Mouse (Mus musculus): ENCODE measurements around the gene Mief1. TPM values are rescaled to one million over a fixed set of nuclear protein-coding genes. Genes with fewer than 3 reads are reported as not detected.

Mief1 gene
- total RNA-seq (2012; rRNA removed) (34.4 and 35.4 TPM in 2 replicates), total RNA-seq (2014; rRNA removed) (18.8 and 20.7 TPM in 2 replicates), polyA plus RNA-seq (2012; ENCODE audit: insufficient read length, low read depth) (19.2 and 23.3 TPM in 2 replicates)

DNA sequence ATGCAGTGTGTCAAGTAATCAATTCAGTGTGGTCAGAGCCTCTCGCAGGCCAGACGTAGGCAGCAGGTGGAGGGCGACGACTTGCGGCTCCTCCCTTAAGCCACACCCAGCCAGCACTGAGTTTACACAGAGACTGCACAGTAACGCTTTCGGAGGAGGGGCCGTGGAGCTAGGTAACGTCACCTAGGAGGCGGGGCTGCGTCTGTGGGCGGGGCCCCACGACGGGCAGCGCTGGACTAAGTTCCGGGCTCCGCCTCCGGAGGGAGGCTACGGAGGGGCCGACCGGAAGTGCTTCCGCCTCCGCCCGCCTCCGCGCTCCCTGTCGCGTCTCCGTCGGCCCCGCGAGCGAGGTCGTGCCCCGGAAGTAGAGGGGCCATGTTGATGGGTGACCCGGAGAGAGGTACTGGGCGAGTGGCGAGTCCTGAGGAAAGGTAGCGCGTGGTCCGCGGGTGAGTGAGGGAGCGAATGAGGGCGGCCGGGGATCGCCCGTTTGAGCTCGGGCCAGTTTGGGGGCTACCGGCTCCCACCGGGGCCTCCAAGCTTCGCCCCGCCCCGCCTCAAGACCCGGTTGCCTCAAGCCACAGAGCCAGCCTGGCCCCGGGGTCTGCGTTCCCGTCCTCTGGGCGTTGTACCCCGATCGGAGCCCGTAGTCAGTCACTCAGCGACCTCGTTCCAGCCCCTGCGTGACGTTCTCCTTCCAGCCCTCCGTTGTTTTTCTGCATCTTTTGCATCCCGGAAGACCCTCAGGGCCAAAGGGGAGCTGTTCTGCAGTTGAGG is at the start of gene Mief1:
TSS of gene Mief1 (plus strand) at position 286 of the 777 bp plus-strand sequence.
- TF ChIP-seq ZKSCAN1 (IDR thresholded peaks at IDR 0.05; ENCODE audit: borderline replicate concordance, low read depth, low read length) (no peak), JUND (conservative IDR thresholded peaks at IDR 0.05; ENCODE audit: low read depth, low read length) (no peak), EP300 (IDR thresholded peaks at IDR 0.05; ENCODE audit: low read length) (no peak), MAX (IDR thresholded peaks at IDR 0.05; ENCODE audit: low read length) (peak; percentile 79; the same call in 1 of the 2 replicates), USF2 (conservative IDR thresholded peaks at IDR 0.05; ENCODE audit: low read depth, low read length) (no peak), MYC (IDR thresholded peaks at IDR 0.05; ENCODE audit: low read depth, low read length) (peak; percentile 64; the same call in 1 of the 2 replicates), TCF12 (IDR thresholded peaks at IDR 0.05; ENCODE audit: low read depth, low read length) (peak; percentile 72), TBP (conservative IDR thresholded peaks at IDR 0.05; ENCODE audit: low read depth, low read length) (no peak), SIN3A (IDR thresholded peaks at IDR 0.05; ENCODE audit: low read length) (peak; percentile 90), SMC3 (IDR thresholded peaks at IDR 0.05; ENCODE audit: low read depth, low read length) (no peak), NELFE (IDR thresholded peaks at IDR 0.05; ENCODE audit: low read depth, low read length) (peak; percentile 80), RAD21 (IDR thresholded peaks at IDR 0.05; ENCODE audit: low read depth, low read length) (peak; percentile 10), E2F4 (IDR thresholded peaks at IDR 0.05; ENCODE audit: insufficient replicate concordance, low read depth, low read length) (no peak), POLR2A (IDR thresholded peaks at IDR 0.05; ENCODE audit: low read depth, low read length) (peak; percentile 88), CHD2 (IDR thresholded peaks at IDR 0.05; ENCODE audit: low read length) (peak; percentile 95), MXI1 (IDR thresholded peaks at IDR 0.05; ENCODE audit: low read depth, low read length) (peak; percentile 75), IRF4 (IDR thresholded peaks at IDR 0.05; ENCODE audit: low read depth, low read length) (peak; percentile 56), MEF2A (IDR thresholded peaks at IDR 0.05; ENCODE audit: borderline replicate concordance, low read depth, low read length) (peak; percentile 60; the same call in 1 of the 2 replicates), CHD1 (IDR thresholded peaks at IDR 0.05; ENCODE audit: low read depth, low read length) (no peak), GABPA (IDR thresholded peaks at IDR 0.05; ENCODE audit: insufficient replicate concordance, low read depth, low read length) (no peak; the same call in 1 of the 2 replicates), ZC3H11A (IDR thresholded peaks at IDR 0.05; ENCODE audit: low read depth, low read length) (no peak), ETS1 (conservative IDR thresholded peaks at IDR 0.05; ENCODE audit: low read depth, low read length) (no peak), HCFC1 (IDR thresholded peaks at IDR 0.05; ENCODE audit: low read depth, low read length) (peak; percentile 93), UBTF (IDR thresholded peaks at IDR 0.05; ENCODE audit: low read depth, low read length) (0 out of 2 replicates have a peak, but pooled peaks have one; percentile 47), MAZ (IDR thresholded peaks at IDR 0.05; ENCODE audit: low read depth, low read length) (peak; percentile 88), USF1 (IDR thresholded peaks at IDR 0.05; ENCODE audit: low read depth, low read length) (no peak), MAFK (IDR thresholded peaks at IDR 0.05; ENCODE audit: insufficient replicate concordance, low read length) (no peak), KAT2A (IDR thresholded peaks at IDR 0.05; ENCODE audit: insufficient replicate concordance, low read length) (peak; percentile 90; the same call in 1 of the 2 replicates), CTCF (conservative IDR thresholded peaks at IDR 0.05 in 1 of 2, IDR thresholded peaks at IDR 0.05 in 1 of 2; ENCODE audit: low read depth in 2 of 2, low read length in 2 of 2) (peak in 1 of 2 experiments; percentile 45; a peak in 2 of 4 replicates), PAX5 (IDR thresholded peaks at IDR 0.05; ENCODE audit: low read length) (no peak), RCOR1 (conservative IDR thresholded peaks at IDR 0.05; ENCODE audit: low read depth, low read length) (no peak), NRF1 (IDR thresholded peaks at IDR 0.05; ENCODE audit: low read depth, low read length) (peak; percentile 60), BHLHE40 (IDR thresholded peaks at IDR 0.05; ENCODE audit: low read depth, low read length) (no peak), JUN (IDR thresholded peaks at IDR 0.05; ENCODE audit: insufficient read depth, low read depth, low read length) (no peak), ELF1 (IDR thresholded peaks at IDR 0.05; ENCODE audit: low read depth, low read length) (peak; percentile 94), ZMIZ1 (IDR thresholded peaks at IDR 0.05; ENCODE audit: low read depth, low read length) (peak; percentile 72; the same call in 1 of the 2 replicates), ZNF384 (IDR thresholded peaks at IDR 0.05; ENCODE audit: low read depth, low read length) (no peak), POLR2AphosphoS2 (IDR thresholded peaks at IDR 0.05; ENCODE audit: low read depth, low read length) (no peak)
- peak within 1 kb of the TSS; percentile 89 for H3K9ac ChIP-seq (ENCODE audit: insufficient read depth, low read depth)
- peak within 1 kb of the TSS; percentile 75 to 98 (median 96) for H3K4me3 ChIP-seq (replicated peaks in 1 of 3; ENCODE audit: low read depth in 2 of 3, low read length in 2 of 3, poor library complexity in 1 of 3)
- in situ Hi-C loops (cut with MboI; ENCODE audit: low pct_ligation_motif_present, low pct_unique_long_range_greater_than_20kb, low sequenced_read_pairs) (loop anchor here (10.0 kb wide), 1 partner anchor 289 kb away; no protein-coding TSS in a partner anchor), dilution Hi-C loops (cut with MboI; ENCODE audit: extremely low pct_ligation_motif_present, extremely low pct_unique_long_range_greater_than_20kb, low sequenced_read_pairs) (no loop called here)
- peaks cover 28% of the 10 kb centered on the region for H3K79me2 ChIP-seq (replicated peaks; ENCODE audit: control insufficient read depth, extremely low read depth, insufficient read depth, poor library complexity, severe bottlenecking)
- peaks cover 2 to 23% of the 10 kb centered on the region in 2 experiments; a peak in 3 of 4 replicates for H3K4me1 ChIP-seq (ENCODE audit: control insufficient read depth in 1 of 2, insufficient read depth in 2 of 2)
- DNase-seq (ENCODE audit: extremely low read depth) = peak; percentile 97
- H3K9me3 ChIP-seq (replicated peaks; ENCODE audit: low read length) = no peaks in the 10 kb centered on the region
- peaks cover 35 to 39% of the 10 kb centered on the region in 2 experiments for H3K36me3 ChIP-seq (replicated peaks in 1 of 2; ENCODE audit: control insufficient read depth in 1 of 2, insufficient read depth in 1 of 2, low read length in 1 of 2)
- H3K4me2 ChIP-seq (ENCODE audit: insufficient read depth, low read depth, poor library complexity, severe bottlenecking) = peak within 1 kb of the TSS; percentile 90
- peak within 1 kb of the TSS; percentile 10; the same call in 1 of the 2 replicates for H3K27ac ChIP-seq (ENCODE audit: insufficient read depth, low read depth)
- H3K27me3 ChIP-seq (replicated peaks) = no peaks in the 10 kb centered on the region
